Mouse (Mus musculus): ENCODE data around the gene A630001G21Rik.

GRCm38 (mm10) chr1:85778436-85778835 is at the start of gene A630001G21Rik:
- no peak for TF ChIP-seq POLR2A (IDR thresholded peaks at IDR 0.05; ENCODE audit: insufficient read length, low read depth)
- TF ChIP-seq TCF3 (IDR thresholded peaks at IDR 0.05; ENCODE audit: insufficient read length, low read depth) = no peak
- no peak for TF ChIP-seq CEBPB (IDR thresholded peaks at IDR 0.05; ENCODE audit: insufficient read depth, poor library complexity, severe bottlenecking)

Data from myocyte (in vitro differentiated cells).